Mouse (Mus musculus) G1E (cell line): Measurements from ENCODE around the gene Aldh1a3.

Experiments
- CTCF ChIP-seq: IDR thresholded peaks from 2 replicates; pipeline ENCODE4 v1.5.1; 2012; ENCODE audit warnings: low read depth, low read length, inconsistent platforms, mixed read lengths
- GATA1 ChIP-seq: IDR thresholded peaks from 2 replicates; pipeline ENCODE4 v1.6.1; 2012; ENCODE audit warnings: borderline replicate concordance, low read length, inconsistent platforms, mixed read lengths
- GATA2 ChIP-seq: IDR thresholded peaks from 2 replicates; pipeline ENCODE4 v1.6.1; 2012; ENCODE audit warnings: low read depth, low read length, inconsistent platforms, borderline replicate concordance
- TAL1 ChIP-seq: conservative IDR thresholded peaks from 2 replicates; pipeline ENCODE4 v1.6.1; 2012; ENCODE audit warnings: low read depth, low read length, inconsistent platforms, mixed read lengths

GRCm38 (mm10) chr7:66351074-66351473 is 76.2 kb downstream of the Aldh1a3 start:
- TF ChIP-seq CTCF (no peak), GATA1 (no peak), TAL1 (no peak), GATA2 (no peak)
